Mouse (Mus musculus) CD4-positive naive resting alpha-beta T cell, adult 76 days (primary cell): ENCODE data around the gene Prdm5. TPM values are rescaled to one million over a fixed set of nuclear protein-coding genes. Genes with fewer than 3 reads are reported as not detected.

Source experiments
- total RNA-seq: library from RNA; stranded (reverse); gene quantifications from one replicate; pipeline ENCODE4 v1.2.4, GENCODE M21; 2023

Prdm5 gene
- 1.0 TPM for total RNA-seq

DNA sequence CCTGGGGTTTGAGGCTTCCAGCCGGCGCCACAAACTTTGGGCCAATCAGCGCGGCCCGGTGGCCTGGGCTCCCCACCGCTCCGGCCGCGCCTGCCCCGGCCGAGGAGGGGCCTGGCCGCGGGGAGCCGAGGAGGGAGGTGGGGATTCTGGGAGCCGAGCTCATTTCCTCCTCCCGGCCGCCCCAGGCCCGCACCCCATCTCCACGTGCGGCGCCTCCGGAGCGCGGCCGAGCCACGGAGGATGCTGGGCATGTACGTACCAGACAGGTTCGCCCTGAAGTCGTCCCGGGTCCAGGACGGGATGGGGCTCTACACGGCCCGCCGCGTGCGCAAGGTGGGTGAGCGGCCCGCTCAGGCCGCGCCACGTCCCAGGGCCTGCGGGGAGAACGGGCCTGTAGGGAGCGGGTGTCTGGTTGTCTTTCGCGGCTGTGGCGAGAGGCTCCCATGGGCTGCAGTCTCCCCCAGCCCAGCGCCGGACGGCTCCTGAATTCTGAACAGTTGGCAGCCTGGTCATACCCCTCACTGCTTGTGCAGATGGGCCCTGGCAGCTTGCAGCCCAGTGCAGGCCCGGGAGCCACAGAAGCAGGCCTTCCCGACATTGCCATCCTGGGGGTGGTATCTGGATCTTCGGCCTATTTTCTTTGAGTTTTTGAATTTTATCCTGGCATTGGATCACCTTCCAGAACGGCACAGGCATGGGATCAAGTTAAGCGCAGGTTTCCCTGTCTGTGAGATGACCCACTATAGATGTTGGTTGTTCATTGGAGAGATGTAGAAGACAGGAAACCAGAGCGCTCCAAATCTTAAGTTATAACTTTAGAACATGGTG, at the start of gene Prdm5:
Gene Prdm5, plus strand, starts transcription at position 128 of the 828 bp plus-strand sequence.

DNA sequence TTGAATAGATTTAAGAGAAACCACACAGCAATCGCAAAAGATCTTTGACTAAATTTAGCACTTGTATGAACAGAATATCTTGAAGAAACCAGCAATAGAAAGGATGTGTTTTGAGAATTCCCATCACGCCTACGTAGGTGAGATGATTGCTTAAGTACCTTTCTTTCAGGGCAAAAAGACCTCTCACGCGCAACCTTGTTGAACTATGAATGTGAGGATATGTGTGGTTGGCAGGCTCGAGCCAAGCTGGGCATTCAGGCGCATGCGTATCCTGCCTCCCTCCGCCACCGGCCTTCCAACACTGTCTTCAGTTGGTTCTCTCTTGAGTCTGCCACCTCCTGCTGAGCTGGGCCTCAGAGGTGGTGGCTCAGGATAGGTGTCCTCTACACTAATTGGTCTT, 173.5 kb downstream of the Prdm5 start, which contains the start of gene 4930544G11Rik:
Gene 4930544G11Rik, plus strand, starts transcription at position 301 of the 400 bp plus-strand sequence.

Other genes starting within 250 kb of the Prdm5 start
- gene Ndnf, start 107.4 kb upstream of the Prdm5 start, total RNA-seq = 0.26 TPM
- not detected for gene 4930544G11Rik, start 173.6 kb downstream of the Prdm5 start, total RNA-seq